Mouse (Mus musculus) forebrain, postnatal 0 days (tissue): ENCODE measurements at regions not wholly inside any gene's neighbourhood (a gene's known extent, or its start where the extent isn't known, plus 50 kb on each side); places are given as distances from the start of the nearest gene placed in this dataset.

Experiments
- ATAC-seq: fragments of 200-750 bp; cut with Nextera tagmentation; 2 replicates; pipeline ENCODE4 v1.8.0; 2017; ENCODE audit warnings: mild to moderate bottlenecking, moderate library complexity
- DNase-seq: peaks from one replicate; pipeline ENCODE4 v3.0.0-alpha.2; 2015
- H3K27ac ChIP-seq: fragments of 300-500 bp; sonication (generic); 2 replicates; pipeline ENCODE4 v1.5.1; 2014; ENCODE audit warnings: low read depth, mild to moderate bottlenecking, antibody characterized with exemption, low read length, moderate library complexity, mixed read lengths
- H3K27me3 ChIP-seq: fragments of 300-500 bp; sonication (generic); 2 replicates; pipeline ENCODE4 v1.6.1; 2014; ENCODE audit warnings: mild to moderate bottlenecking, low read length, mixed read lengths; ENCODE audit not compliant: insufficient read depth
- H3K36me3 ChIP-seq: fragments of 300-500 bp; sonication (generic); 2 replicates; pipeline ENCODE4 v1.6.1; 2014; ENCODE audit warnings: mild to moderate bottlenecking, moderate library complexity; ENCODE audit not compliant: insufficient read depth
- H3K4me1 ChIP-seq: fragments of 300-500 bp; sonication (generic); 2 replicates; pipeline ENCODE4 v1.6.1; 2014; ENCODE audit warnings: antibody characterized with exemption; ENCODE audit not compliant: insufficient read depth
- H3K4me2 ChIP-seq: fragments of 300-500 bp; sonication (generic); 2 replicates; pipeline ENCODE4 v1.6.1; 2014; ENCODE audit warnings: low read depth, mild to moderate bottlenecking, moderate library complexity
- H3K4me3 ChIP-seq: fragments of 300-500 bp; sonication (generic); 2 replicates; pipeline ENCODE4 v1.5.1; 2014; ENCODE audit warnings: low read depth, low read length, mixed read lengths
- H3K9ac ChIP-seq: fragments of 300-500 bp; sonication (generic); 2 replicates; pipeline ENCODE4 v1.6.1; 2014; ENCODE audit warnings: mild to moderate bottlenecking
- H3K9me3 ChIP-seq: fragments of 300-500 bp; sonication (generic); 2 replicates; pipeline ENCODE4 v1.6.1; 2016; ENCODE audit warnings: low read length
- CTCF ChIP-seq: sonication (generic); IDR thresholded peaks from 2 replicates; pipeline ENCODE4 v1.5.1; 2016; ENCODE audit warnings: antibody characterized with exemption, control low read depth, low read depth
- WGBS: fragments of 180-500 bp; shearing (Covaris S2); extraction: QIAGEN DNeasy Blood & Tissue Kit; methylation state at CpG from one replicate; pipeline ENCODE4 v1.1.7; 2014; 5-methylcytosine and 5-hydroxymethylcytosine counted together

DNA sequence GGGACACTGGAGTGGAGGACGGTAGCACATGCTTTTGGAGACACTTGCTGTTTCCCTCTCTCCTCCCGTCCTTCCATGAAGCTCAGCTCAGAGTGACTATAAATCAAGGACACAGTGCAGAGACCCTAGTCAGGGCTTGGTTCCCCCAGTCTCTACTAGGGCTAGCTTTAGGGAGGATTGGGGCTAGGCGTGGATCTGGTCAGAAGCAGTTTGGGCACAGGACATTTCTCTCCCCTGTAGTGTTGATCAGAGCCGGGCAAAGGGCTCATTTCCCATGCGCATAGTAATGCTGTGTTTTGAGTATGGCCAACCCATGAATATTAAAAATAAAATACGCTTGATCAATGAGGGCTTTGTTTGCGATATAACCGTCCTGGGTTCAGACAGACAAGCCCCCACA, 149.1 kb upstream of the Cdh4 start:
- no peak for TF ChIP-seq CTCF
- peaks cover 5% of the 10 kb centered on the region; the same call in 1 of the 2 replicates for H3K4me1 ChIP-seq
- H3K4me2 ChIP-seq, result no peak overlapping the region
- ATAC-seq (no peak), DNase-seq (no peak)
- H3K27ac ChIP-seq, result no peak overlapping the region
- H3K9me3 ChIP-seq, result no peaks in the 10 kb centered on the region
- 54% methylated on average over 8 of the region's 8 CpGs for WGBS
- H3K9ac ChIP-seq, result no peak overlapping the region
- H3K4me3 ChIP-seq, result no peak overlapping the region
- H3K36me3 ChIP-seq, result no peaks in the 10 kb centered on the region
- no peaks in the 10 kb centered on the region for H3K27me3 ChIP-seq

DNA sequence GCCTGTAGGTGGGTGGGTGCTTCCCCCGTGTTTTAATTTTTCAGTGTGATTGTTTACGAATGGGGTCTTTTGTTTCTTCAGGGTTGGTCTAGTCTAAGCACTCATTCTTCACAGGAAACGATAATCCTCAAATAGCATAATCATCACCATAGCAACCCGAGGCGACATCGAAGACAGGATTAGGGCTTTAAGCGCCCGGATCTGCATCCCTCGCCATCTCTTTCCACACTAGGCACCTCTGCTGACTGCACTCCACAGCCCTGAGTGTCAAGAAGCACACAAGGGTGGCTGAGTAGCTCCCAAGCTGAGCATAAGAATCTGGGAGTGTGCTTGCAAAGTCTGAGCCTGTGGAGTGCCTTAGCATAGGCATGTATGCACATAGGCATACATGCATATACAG, 145.2 kb upstream of the Cdh4 start:
- Histone ChIP-seq H3K4me2 (no peak overlapping the region), H3K9ac (peak overlapping the region; percentile 25; the same call in 1 of the 2 replicates), H3K9me3 (no peaks in the 10 kb centered on the region), H3K27me3 (no peaks in the 10 kb centered on the region), H3K36me3 (no peaks in the 10 kb centered on the region), H3K4me3 (no peak overlapping the region), H3K4me1 (peaks cover 5% of the 10 kb centered on the region; the same call in 1 of the 2 replicates), H3K27ac (0 out of 2 replicates have a peak overlapping the region, but pooled peaks have one; percentile 36)
- no peak for TF ChIP-seq CTCF
- DNase-seq (peak; percentile 64), ATAC-seq (peak; percentile 66)
- 6% methylated on average over 9 of the region's 9 CpGs for WGBS

DNA sequence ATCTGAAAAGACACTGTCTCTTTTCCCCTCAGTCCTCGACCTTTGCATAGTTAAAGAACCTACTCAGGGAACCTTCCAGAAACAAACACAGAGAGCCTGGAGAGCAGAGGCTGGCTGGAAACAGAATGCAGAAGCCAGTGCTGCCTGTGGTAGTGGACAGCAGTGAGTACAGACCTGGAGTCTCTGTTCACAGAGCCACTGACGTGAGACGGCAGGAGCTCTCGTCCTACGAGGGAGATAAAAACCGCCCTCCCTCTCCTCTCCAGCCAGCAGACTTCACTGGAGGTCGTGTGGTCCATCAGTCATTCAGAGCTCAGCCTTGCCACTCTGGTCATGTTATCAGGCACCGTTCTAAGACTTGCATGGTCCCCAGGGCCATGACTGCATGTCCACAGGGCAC, 138.5 kb upstream of the Cdh4 start:
- no peaks in the 10 kb centered on the region for H3K9me3 ChIP-seq
- H3K27ac ChIP-seq, result no peak overlapping the region
- no peak overlapping the region for H3K4me3 ChIP-seq
- H3K4me2 ChIP-seq, result no peak overlapping the region
- no peak overlapping the region for H3K9ac ChIP-seq
- DNase-seq, result no peak
- no peak for ATAC-seq
- no peaks in the 10 kb centered on the region for H3K27me3 ChIP-seq
- H3K36me3 ChIP-seq, result no peaks in the 10 kb centered on the region
- WGBS, result 63% methylated on average over 8 of the region's 8 CpGs
- TF ChIP-seq CTCF, result no peak
- peaks cover 6% of the 10 kb centered on the region; the same call in 1 of the 2 replicates for H3K4me1 ChIP-seq

DNA sequence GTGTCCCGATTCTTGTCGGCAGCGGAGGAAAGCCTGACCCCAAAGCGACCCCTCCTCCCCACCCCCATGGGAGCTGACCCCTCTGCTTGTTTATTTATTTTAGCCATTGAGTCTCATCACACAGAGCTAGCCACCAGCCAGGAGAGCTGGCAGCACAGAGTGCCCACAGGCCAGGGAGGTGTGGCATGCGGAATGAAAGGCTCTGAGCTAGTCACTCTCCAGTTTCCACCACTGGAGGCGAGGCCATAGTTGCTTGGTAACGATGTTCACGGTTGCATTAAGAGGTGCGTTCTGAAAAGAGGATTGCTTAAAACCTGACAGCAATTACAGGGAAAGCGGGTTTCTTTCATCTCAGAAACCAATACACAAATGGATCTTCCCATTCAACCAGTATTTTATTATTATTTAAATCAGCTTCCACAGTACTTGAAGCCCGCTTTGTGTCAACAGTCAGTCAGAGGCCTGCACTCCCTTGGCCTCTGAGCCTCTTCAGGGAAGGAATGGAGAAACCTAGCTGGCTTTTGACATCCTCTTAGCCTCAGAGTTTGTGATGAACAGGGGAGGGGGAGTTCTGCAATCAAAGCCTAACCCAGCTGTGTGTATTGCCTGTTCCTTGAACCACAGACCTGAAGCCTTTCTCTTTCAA, 134.8 kb upstream of the Cdh4 start:
- ATAC-seq (peak; percentile 94), DNase-seq (peak; percentile 63)
- Histone ChIP-seq H3K9ac (no peak overlapping the region), H3K36me3 (no peaks in the 10 kb centered on the region), H3K4me2 (no peak overlapping the region), H3K9me3 (no peaks in the 10 kb centered on the region), H3K27ac (peak overlapping the region; percentile 41; the same call in 1 of the 2 replicates), H3K4me1 (peaks cover 6% of the 10 kb centered on the region; the same call in 1 of the 2 replicates), H3K27me3 (no peaks in the 10 kb centered on the region), H3K4me3 (no peak overlapping the region)
- TF ChIP-seq CTCF, result peak; percentile 22; the same call in 1 of the 2 replicates
- 10% methylated on average over 11 of the region's 11 CpGs for WGBS

DNA sequence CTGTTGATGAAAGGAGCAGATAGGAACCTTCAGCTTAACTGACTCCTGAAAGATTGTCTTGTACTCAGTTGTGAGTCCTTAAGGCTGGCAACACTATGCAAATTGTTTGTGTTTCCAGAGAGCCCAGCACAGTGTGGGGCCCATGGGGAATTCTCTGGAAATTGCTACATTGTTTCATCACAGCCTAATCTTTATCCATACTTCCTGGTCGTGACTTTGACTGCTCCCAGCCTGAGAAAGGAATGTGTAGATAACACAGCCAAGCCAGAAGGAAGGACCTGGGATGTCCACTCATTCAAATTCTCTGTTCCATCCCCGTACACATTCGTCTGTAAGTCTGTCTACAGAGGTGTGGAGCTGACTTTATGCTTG, 134.3 kb upstream of the Cdh4 start:
- TF ChIP-seq CTCF, result no peak
- Histone ChIP-seq H3K4me3 (no peak overlapping the region), H3K9me3 (no peaks in the 10 kb centered on the region), H3K9ac (no peak overlapping the region), H3K36me3 (no peaks in the 10 kb centered on the region), H3K4me1 (peaks cover 6% of the 10 kb centered on the region; the same call in 1 of the 2 replicates), H3K27ac (peak overlapping the region; percentile 41), H3K27me3 (no peaks in the 10 kb centered on the region), H3K4me2 (no peak overlapping the region)
- no peak for DNase-seq
- no peak for ATAC-seq
- 62% methylated on average over 3 of the region's 3 CpGs for WGBS

DNA sequence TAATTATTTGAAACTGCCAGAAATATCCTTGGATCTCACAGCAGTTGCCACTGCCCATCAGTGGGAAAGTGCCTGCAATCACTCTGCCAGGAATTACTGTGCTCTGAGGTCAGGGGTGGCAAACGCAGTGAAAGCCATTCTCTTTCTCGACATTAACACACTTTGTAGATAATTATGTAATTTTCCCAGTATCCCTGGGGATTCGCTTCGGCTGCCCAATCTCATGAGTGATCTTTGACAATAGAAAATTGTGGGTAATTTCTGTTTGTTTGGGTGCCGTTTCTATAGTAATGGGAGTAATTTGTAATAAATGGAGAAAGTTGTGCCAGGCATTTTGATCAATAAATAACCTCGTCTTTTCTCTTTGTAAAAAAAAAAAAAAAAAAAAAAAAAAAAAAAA, 124.2 kb upstream of the Cdh4 start:
- no peak overlapping the region for H3K27ac ChIP-seq
- H3K27me3 ChIP-seq, result no peaks in the 10 kb centered on the region
- ATAC-seq (peak; percentile 20; the same call in 1 of the 2 replicates), DNase-seq (peak; percentile 39)
- no peaks in the 10 kb centered on the region for H3K36me3 ChIP-seq
- no peaks in the 10 kb centered on the region for H3K4me1 ChIP-seq
- 19% methylated on average over 6 of the region's 6 CpGs for WGBS
- TF ChIP-seq CTCF, result no peak
- H3K9me3 ChIP-seq, result no peaks in the 10 kb centered on the region
- H3K4me3 ChIP-seq, result no peak overlapping the region
- H3K9ac ChIP-seq, result no peak overlapping the region
- no peak overlapping the region for H3K4me2 ChIP-seq

DNA sequence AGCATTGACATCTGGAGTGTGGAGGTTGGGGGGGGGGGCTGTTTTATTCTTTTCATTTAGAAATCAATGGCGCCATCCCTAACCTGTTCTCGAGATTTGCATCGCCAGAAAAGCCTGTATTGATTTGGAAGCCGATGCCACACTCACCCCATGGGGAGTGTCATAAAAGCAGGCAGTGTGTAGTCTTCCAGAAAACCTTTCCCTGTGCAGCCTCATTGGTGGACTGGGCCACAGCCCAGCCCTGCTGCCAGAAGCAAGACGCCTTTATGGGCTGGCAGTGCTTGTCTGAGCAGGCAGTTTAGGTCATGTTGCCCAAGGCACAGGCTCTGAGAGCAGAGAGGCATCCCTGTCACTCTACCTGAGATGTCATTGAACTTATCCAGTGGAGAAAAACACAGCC, 117.0 kb upstream of the Cdh4 start:
- 35% methylated on average over 5 of the region's 5 CpGs for WGBS
- no peak for TF ChIP-seq CTCF
- no peak for ATAC-seq

More for the DNA sequence above, 117.0 kb upstream of the Cdh4 start:
- Histone ChIP-seq H3K4me2 (no peak overlapping the region), H3K27me3 (no peaks in the 10 kb centered on the region), H3K9ac (no peak overlapping the region), H3K36me3 (no peaks in the 10 kb centered on the region), H3K9me3 (no peaks in the 10 kb centered on the region), H3K27ac (no peak overlapping the region), H3K4me1 (no peaks in the 10 kb centered on the region), H3K4me3 (no peak overlapping the region)
- no peak for DNase-seq
